Mouse (Mus musculus) lung, embryonic 15.5 days (tissue): Measurements from ENCODE around the gene Ddx41. TPM values are rescaled to one million over a fixed set of nuclear protein-coding genes. Genes with fewer than 3 reads are reported as not detected.
"Not testable (repeated sequence)": the region's sequence is repeated elsewhere in the genome, so short reads cannot be mapped to it uniquely, and the experiment has no call there.

ENCODE experiments used
- ATAC-seq: fragments of 200-750 bp; cut with Nextera tagmentation; 2 replicates; pipeline ENCODE4 v1.8.0; 2017; ENCODE audit warnings: moderate number of reproducible peaks, borderline replicate concordance; ENCODE audit not compliant: low FRiP score, low TSS enrichment; ENCODE audit errors: extremely low read depth
- H3K27ac ChIP-seq: fragments of 300-500 bp; sonication (generic); 2 replicates; pipeline ENCODE4 v1.5.1; 2015; ENCODE audit warnings: moderate library complexity, mild to moderate bottlenecking, inconsistent platforms
- H3K27me3 ChIP-seq: fragments of 300-500 bp; sonication (generic); 2 replicates; pipeline ENCODE4 v1.6.1; 2015; ENCODE audit warnings: inconsistent platforms
- H3K36me3 ChIP-seq: fragments of 300-500 bp; sonication (generic); 2 replicates; pipeline ENCODE4 v1.6.1; 2015; ENCODE audit warnings: inconsistent platforms
- H3K4me1 ChIP-seq: fragments of 300-500 bp; sonication (generic); 2 replicates; pipeline ENCODE4 v1.6.1; 2015; ENCODE audit warnings: inconsistent platforms
- H3K4me2 ChIP-seq: fragments of 300-500 bp; sonication (generic); 2 replicates; pipeline ENCODE4 v1.6.1; 2015; ENCODE audit warnings: inconsistent platforms, mild to moderate bottlenecking, moderate library complexity
- H3K4me3 ChIP-seq: fragments of 300-500 bp; sonication (generic); 2 replicates; pipeline ENCODE4 v1.5.1; 2015; ENCODE audit warnings: mild to moderate bottlenecking, inconsistent platforms
- H3K9ac ChIP-seq: fragments of 300-500 bp; sonication (generic); 2 replicates; pipeline ENCODE4 v1.6.1; 2015; ENCODE audit warnings: inconsistent platforms
- H3K9me3 ChIP-seq: fragments of 300-500 bp; sonication (generic); 2 replicates; pipeline ENCODE4 v1.6.1; 2016; ENCODE audit warnings: inconsistent platforms
- WGBS: fragments of 180-500 bp; shearing (Covaris S2); methylation state at CpG from one replicate; pipeline ENCODE4 v1.1.7; 2015; 5-methylcytosine and 5-hydroxymethylcytosine counted together
- polyA plus RNA-seq: library from polyadenylated mRNA; unstranded; fragments of >200 nt; fragmentation: Nextera tagmentation; extraction: Ambion mirVana; gene quantifications from 2 replicates; pipeline ENCODE4 v1.2.1, GENCODE M21; 2015

Ddx41 gene
- polyA plus RNA-seq, 1 experiment from 2014 or later: 65.7 TPM

DNA sequence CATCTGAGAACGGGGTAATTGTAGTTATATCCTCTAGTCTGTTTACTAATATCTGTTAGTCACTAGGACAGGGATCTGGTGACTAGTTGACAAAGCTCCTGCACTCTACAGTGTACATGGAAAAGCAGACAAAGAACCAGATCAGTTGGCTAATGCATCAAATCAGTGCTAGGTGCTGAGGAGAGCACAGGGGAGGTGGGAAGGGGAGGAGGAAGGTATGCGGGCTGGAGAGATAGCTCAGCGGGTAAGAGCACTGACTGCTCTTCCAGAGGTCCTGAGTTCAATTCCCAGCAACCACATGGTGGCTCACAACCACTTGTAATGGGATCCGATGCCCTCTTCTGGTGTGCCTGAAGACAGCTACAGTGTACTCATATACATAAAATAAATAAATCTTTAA lies 32.1 kb upstream of the Ddx41 start:
- H3K9me3 ChIP-seq, H3K27me3 ChIP-seq, H3K9ac ChIP-seq, H3K4me3 ChIP-seq, H3K27ac ChIP-seq, ATAC-seq, H3K4me2 ChIP-seq: not testable (repeated sequence)
- peaks cover 16% of the 10 kb centered on the region for H3K4me1 ChIP-seq
- H3K36me3 ChIP-seq: peaks cover 16% of the 10 kb centered on the region; the same call in 1 of the 2 replicates
- 85% methylated on average over 4 of the region's 4 CpGs for WGBS

DNA sequence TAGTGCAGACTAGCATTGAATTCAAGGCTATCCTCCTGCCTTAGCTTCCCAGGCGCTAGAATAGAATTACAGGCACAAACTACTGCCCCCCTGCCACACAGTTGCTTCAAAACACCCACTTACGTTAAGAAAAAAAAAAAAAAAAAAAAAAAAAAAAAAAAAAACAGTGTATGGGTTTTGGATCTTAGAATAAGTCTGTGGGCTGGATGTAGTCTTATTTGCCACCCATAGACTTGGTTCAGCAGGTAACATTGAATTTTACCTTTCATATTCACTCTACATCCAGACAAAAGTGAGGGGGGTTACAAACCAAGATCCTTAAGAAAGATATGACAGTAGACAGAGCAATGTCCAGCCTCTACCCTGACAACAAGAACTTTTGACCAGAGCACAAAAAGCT lies 31.5 kb upstream of the Ddx41 start:
- Histone ChIP-seq H3K4me3 (no peak overlapping the region), H3K27me3 (no peaks in the 10 kb centered on the region), H3K4me1 (peaks cover 16% of the 10 kb centered on the region), H3K4me2 (no peak overlapping the region), H3K27ac (no peak overlapping the region), H3K9me3 (no peaks in the 10 kb centered on the region), H3K9ac (no peak overlapping the region), H3K36me3 (peaks cover 20% of the 10 kb centered on the region)
- 90% methylated on average over 2 of the region's 2 CpGs for WGBS
- no peak for ATAC-seq

DNA sequence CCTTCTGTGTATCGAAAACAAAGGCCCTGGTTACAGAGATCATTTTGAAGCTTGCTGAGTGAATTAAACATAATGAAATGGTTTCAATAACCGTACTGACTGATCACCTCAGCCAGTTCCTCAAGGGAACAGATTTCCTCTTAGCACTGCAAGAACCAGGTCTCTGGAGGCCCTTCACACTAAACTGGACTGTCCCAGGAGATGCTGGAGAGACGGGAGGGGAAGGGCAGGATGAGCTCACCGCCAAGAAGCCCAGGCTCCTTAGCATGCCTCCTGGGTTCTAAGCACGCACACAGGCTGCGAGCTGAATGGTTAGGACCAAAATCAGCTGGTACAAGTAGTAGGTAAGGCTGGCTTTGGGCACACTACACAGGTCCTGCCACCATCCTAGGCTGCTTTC lies 30.5 kb upstream of the Ddx41 start:
- H3K4me2 ChIP-seq: no peak overlapping the region

GRCm38 (mm10) chr13:55563266-55563879 lies 26.9 kb upstream of the Ddx41 start:
- Histone ChIP-seq H3K9ac (no peak overlapping the region), H3K4me1 (no peaks in the 10 kb centered on the region), H3K4me3 (no peak overlapping the region), H3K36me3 (peaks cover 26% of the 10 kb centered on the region), H3K27ac (no peak overlapping the region), H3K4me2 (no peak overlapping the region), H3K27me3 (no peaks in the 10 kb centered on the region), H3K9me3 (no peaks in the 10 kb centered on the region)
- ATAC-seq: no peak
- 78% methylated on average over 7 of the region's 7 CpGs for WGBS

More for the DNA sequence above, 30.5 kb upstream of the Ddx41 start:
- Histone ChIP-seq H3K27ac (no peak overlapping the region), H3K4me1 (peaks cover 13% of the 10 kb centered on the region), H3K27me3 (no peaks in the 10 kb centered on the region), H3K9ac (no peak overlapping the region), H3K36me3 (peaks cover 20% of the 10 kb centered on the region), H3K4me3 (no peak overlapping the region), H3K9me3 (no peaks in the 10 kb centered on the region)
- no peak for ATAC-seq
- 83% methylated on average over 6 of the region's 6 CpGs for WGBS

DNA sequence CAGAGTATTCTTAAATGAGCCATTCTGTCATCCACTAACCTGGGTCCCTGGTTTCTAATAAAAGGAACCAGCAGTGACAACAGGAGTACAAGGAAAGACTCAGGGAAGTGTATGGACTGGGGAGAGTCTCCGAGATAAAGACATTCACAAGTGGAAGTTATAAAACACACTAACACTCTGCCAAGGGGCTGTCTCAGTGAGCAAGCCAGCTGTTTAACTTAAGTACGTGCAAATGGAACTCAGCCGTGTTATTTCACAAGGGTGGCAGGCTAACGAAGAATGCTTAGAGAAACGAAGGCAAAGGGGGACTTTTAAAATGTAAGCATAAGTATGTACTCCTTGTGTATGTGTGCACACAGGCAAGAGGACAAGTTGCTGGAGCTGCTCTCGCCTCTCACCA lies 21.0 kb upstream of the Ddx41 start:
- H3K9me3 ChIP-seq: no peaks in the 10 kb centered on the region
- H3K4me2 ChIP-seq: no peak overlapping the region
- 71% methylated on average over 6 of the region's 6 CpGs for WGBS
- H3K4me3 ChIP-seq: no peak overlapping the region
- peaks cover 35% of the 10 kb centered on the region; the same call in 1 of the 2 replicates for H3K36me3 ChIP-seq
- H3K9ac ChIP-seq: no peak overlapping the region
- no peak for ATAC-seq
- H3K27me3 ChIP-seq: no peaks in the 10 kb centered on the region
- no peaks in the 10 kb centered on the region for H3K4me1 ChIP-seq
- H3K27ac ChIP-seq: no peak overlapping the region

DNA sequence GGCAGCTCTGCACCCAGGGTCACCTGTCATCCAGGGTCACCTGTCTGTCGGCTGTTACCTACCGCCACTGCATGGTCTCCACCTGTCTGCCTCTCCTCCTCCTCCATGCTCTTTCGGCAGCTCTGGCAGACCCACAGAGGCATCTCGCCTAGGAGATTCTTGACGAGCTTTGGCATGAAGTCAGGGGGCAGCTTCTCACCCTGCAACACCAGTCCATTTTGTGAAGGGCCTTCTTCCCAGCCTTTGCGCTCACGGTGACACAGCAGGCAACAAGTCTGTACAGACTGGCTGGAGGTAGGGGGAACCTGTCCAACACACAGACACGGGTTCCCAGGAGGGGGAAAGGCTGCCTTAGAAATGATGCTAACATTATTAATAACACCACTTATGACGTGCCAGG lies 19.5 kb upstream of the Ddx41 start:
- H3K27me3 ChIP-seq: no peaks in the 10 kb centered on the region
- H3K4me2 ChIP-seq: no peak overlapping the region
- ATAC-seq: no peak
- 89% methylated on average over 9 of the region's 9 CpGs for WGBS
- no peak overlapping the region for H3K4me3 ChIP-seq
- H3K27ac ChIP-seq: no peak overlapping the region
- no peak overlapping the region for H3K9ac ChIP-seq
- H3K36me3 ChIP-seq: peaks cover 31% of the 10 kb centered on the region; the same call in 1 of the 2 replicates
- no peaks in the 10 kb centered on the region for H3K4me1 ChIP-seq
- H3K9me3 ChIP-seq: no peaks in the 10 kb centered on the region

- Histone ChIP-seq H3K4me2 (no peak overlapping the region), H3K27me3 (no peaks in the 10 kb centered on the region), H3K36me3 (peaks cover 60% of the 10 kb centered on the region), H3K27ac (no peak overlapping the region), H3K9me3 (no peaks in the 10 kb centered on the region), H3K4me1 (no peaks in the 10 kb centered on the region), H3K4me3 (no peak overlapping the region), H3K9ac (no peak overlapping the region)
- WGBS: 85% methylated on average over 15 of the region's 15 CpGs
- no peak for ATAC-seq
These were observed 12.6 kb upstream of the Ddx41 start for GRCm38 (mm10) chr13:55549061-55549460.

DNA sequence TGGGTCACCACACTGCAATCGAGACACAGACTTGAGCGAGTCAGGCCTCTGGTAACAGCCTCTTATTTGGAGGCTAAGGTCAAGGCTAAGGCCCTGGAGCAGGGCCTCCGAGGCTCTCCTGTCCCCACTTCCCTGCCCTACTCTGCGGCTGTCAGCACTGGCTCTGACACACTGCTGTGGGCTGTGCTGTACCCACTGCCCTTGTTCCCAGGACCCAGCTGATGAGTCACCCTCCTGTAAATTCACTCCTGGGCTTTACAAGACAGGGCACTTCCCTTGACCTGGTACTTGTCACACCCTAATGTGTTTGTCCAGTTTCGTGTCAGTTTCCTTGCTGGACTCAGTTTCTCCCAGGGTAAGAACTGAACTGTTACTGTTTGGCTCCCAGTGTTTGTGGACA lies 12.0 kb upstream of the Ddx41 start:
- H3K4me3 ChIP-seq: no peak overlapping the region
- H3K36me3 ChIP-seq: peaks cover 63% of the 10 kb centered on the region
- ATAC-seq: no peak
- no peaks in the 10 kb centered on the region for H3K4me1 ChIP-seq
- H3K9me3 ChIP-seq: no peaks in the 10 kb centered on the region
- no peak overlapping the region for H3K9ac ChIP-seq
- no peak overlapping the region for H3K4me2 ChIP-seq
- no peak overlapping the region for H3K27ac ChIP-seq
- H3K27me3 ChIP-seq: no peaks in the 10 kb centered on the region
- 89% methylated on average over 5 of the region's 5 CpGs for WGBS

- Histone ChIP-seq H3K9ac (no peak overlapping the region), H3K4me1 (no peaks in the 10 kb centered on the region), H3K27ac (no peak overlapping the region), H3K4me3 (no peak overlapping the region), H3K9me3 (no peaks in the 10 kb centered on the region), H3K27me3 (no peaks in the 10 kb centered on the region), H3K4me2 (no peak overlapping the region), H3K36me3 (peaks cover 63% of the 10 kb centered on the region)
- no peak for ATAC-seq
- 93% methylated on average over 2 of the region's 2 CpGs for WGBS
These were observed 11.5 kb upstream of the Ddx41 start for GRCm38 (mm10) chr13:55547916-55548315.

DNA sequence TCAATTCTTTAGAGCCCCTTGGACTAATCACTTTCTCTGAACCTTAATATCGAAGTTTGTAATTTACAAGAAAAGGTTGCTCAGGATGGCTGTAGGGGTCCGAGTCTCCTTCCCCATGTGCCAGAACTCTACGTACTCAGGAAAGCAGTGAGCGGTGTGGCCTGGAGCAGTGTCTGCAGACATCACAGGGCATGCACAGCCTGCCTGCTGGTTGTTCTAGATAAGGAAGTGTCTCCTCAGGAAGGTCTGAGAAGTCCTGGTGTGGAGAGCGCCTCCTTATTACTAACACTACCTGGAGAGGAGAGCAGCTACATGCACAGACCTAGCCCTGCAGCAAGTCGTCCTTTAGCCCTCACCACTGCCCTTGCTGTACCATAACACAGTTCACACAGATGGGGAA lies 8.3 kb upstream of the Ddx41 start:
- H3K4me3 ChIP-seq: no peak overlapping the region
- peaks cover 86% of the 10 kb centered on the region for H3K36me3 ChIP-seq
- no peak overlapping the region for H3K4me2 ChIP-seq
- no peaks in the 10 kb centered on the region for H3K9me3 ChIP-seq
- WGBS: 85% methylated on average over 6 of the region's 6 CpGs
- H3K4me1 ChIP-seq: no peaks in the 10 kb centered on the region
- H3K27ac ChIP-seq: no peak overlapping the region
- H3K27me3 ChIP-seq: no peaks in the 10 kb centered on the region
- no peak overlapping the region for H3K9ac ChIP-seq
- ATAC-seq: no peak

- no peaks in the 10 kb centered on the region for H3K4me1 ChIP-seq
- H3K9me3 ChIP-seq: no peaks in the 10 kb centered on the region
- no peak overlapping the region for H3K9ac ChIP-seq
- no peak overlapping the region for H3K27ac ChIP-seq
- peaks cover 91% of the 10 kb centered on the region for H3K36me3 ChIP-seq
- no peak overlapping the region for H3K4me3 ChIP-seq
- ATAC-seq: no peak
- H3K27me3 ChIP-seq: no peaks in the 10 kb centered on the region
- H3K4me2 ChIP-seq: no peak overlapping the region
- WGBS: 84% methylated on average over 8 of the region's 8 CpGs
These were observed 7.0 kb upstream of the Ddx41 start for GRCm38 (mm10) chr13:55543447-55543846.

DNA sequence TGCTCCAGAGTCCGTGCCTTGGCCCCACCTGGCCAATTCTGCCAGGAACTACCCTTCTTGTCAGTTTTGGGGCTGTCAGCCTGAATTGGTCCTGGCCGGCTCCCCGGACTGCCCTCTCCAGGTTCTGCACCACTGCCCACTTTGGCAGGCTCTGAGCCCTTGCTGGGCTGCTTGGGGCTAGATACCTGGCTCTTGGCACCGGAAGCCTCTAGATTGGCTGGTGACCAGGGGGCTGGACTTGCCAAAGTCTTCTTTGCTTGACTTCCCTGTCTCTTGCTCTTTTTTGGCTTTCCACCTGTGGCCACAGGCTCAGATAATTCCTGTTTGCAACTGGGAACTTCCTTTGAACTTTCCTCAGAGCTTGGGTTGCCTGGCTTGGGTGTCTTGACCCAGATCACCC lies 6.4 kb upstream of the Ddx41 start:
- 90% methylated on average over 4 of the region's 4 CpGs for WGBS
- Histone ChIP-seq H3K4me2 (no peak overlapping the region), H3K9ac (no peak overlapping the region), H3K27me3 (no peaks in the 10 kb centered on the region), H3K4me3 (no peak overlapping the region), H3K27ac (no peak overlapping the region), H3K9me3 (no peaks in the 10 kb centered on the region), H3K4me1 (no peaks in the 10 kb centered on the region), H3K36me3 (peaks cover 90% of the 10 kb centered on the region)
- no peak for ATAC-seq

DNA sequence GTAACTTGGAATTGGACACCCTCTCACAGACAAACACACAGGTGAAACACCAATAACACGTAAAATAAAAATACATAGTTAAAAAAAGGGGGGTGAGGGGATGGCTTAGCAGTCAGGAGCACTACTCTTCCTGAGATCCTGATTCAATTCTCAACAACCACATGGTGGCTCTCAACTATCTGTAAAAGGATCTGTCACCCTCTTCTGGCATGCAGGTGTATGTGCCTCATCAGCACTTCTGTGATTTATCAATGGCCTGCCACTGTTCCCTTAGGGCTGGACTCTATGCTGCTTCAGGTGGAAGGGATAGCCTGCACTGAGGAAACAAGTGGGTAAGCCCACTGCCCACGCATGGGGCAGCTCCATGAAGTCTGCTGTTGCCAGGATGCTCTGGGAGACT lies 4.5 kb upstream of the Ddx41 start:
- ATAC-seq: no peak
- 86% methylated on average over 2 of the region's 2 CpGs for WGBS

More for the DNA sequence above, 4.5 kb upstream of the Ddx41 start:
- no peak overlapping the region for H3K27ac ChIP-seq
- H3K27me3 ChIP-seq: no peaks in the 10 kb centered on the region
- H3K36me3 ChIP-seq: peaks cover 72% of the 10 kb centered on the region
- no peaks in the 10 kb centered on the region for H3K9me3 ChIP-seq
- H3K4me3 ChIP-seq: no peak overlapping the region
- peaks cover 5% of the 10 kb centered on the region for H3K4me1 ChIP-seq
- no peak overlapping the region for H3K4me2 ChIP-seq
- no peak overlapping the region for H3K9ac ChIP-seq
